Mouse (Mus musculus): ENCODE results near the gene AC170998.1. TPM values are rescaled to one million over a fixed set of nuclear protein-coding genes. Genes with fewer than 3 reads are reported as not detected.
A peak's percentile ranks its signal among the peaks of the same experiment; 100 is the strongest.

The AC170998.1 gene
- 0.80 and 1.1 TPM in 2 replicates for polyA plus RNA-seq (2015; fragmentation: Nextera tagmentation; extraction: Ambion mirVana)

DNA sequence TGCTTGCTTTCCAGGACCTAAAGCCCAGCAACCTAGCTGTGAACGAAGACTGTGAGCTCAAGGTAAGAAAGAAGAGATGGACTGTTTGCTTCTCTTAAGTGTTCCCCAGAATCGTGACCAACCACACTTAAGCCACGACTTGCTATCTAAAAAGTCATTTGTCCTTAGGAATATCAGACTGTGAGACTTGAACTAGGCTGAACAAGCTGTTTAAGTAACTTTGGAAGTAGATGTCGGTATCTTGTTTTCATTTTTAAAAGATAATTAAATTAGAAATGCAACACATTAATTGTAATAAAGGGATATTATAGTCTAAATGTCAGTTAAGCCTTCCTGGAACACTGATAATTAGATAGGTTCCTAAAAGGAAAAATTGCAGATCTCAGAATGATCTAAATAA is at the start of gene AC170998.1:
TSS of gene AC170998.1 (plus strand) at position 301 of the 400 bp plus-strand sequence.
- Histone ChIP-seq H3K4me2 (ENCODE audit: low read depth, low read length) (no peak within 1 kb of the TSS), H3K4me3 (ENCODE audit: low read depth, low read length) (no peak within 1 kb of the TSS), H3K9me3 (ENCODE audit: low read length) (no peaks in the 10 kb centered on the region), H3K36me3 (replicated peaks; ENCODE audit: insufficient read depth, low read length) (peaks cover 78% of the 10 kb centered on the region), H3K27ac (ENCODE audit: low read depth) (no peak within 1 kb of the TSS), H3K9ac (replicated peaks) (no peak within 1 kb of the TSS), H3K27me3 (ENCODE audit: insufficient read depth, low read length) (no peaks in the 10 kb centered on the region), H3K4me1 (ENCODE audit: insufficient read depth) (no peaks in the 10 kb centered on the region)
- DNase-seq = no peak
- TF ChIP-seq EP300 (IDR thresholded peaks at IDR 0.05; ENCODE audit: low read depth) (no peak), CTCF (IDR thresholded peaks at IDR 0.05; ENCODE audit: low read depth) (no peak)
- no peak for ATAC-seq
- 82% methylated on average over 4 of the region's 4 CpGs for WGBS (ENCODE audit: insufficient replicate concordance)

DNA sequence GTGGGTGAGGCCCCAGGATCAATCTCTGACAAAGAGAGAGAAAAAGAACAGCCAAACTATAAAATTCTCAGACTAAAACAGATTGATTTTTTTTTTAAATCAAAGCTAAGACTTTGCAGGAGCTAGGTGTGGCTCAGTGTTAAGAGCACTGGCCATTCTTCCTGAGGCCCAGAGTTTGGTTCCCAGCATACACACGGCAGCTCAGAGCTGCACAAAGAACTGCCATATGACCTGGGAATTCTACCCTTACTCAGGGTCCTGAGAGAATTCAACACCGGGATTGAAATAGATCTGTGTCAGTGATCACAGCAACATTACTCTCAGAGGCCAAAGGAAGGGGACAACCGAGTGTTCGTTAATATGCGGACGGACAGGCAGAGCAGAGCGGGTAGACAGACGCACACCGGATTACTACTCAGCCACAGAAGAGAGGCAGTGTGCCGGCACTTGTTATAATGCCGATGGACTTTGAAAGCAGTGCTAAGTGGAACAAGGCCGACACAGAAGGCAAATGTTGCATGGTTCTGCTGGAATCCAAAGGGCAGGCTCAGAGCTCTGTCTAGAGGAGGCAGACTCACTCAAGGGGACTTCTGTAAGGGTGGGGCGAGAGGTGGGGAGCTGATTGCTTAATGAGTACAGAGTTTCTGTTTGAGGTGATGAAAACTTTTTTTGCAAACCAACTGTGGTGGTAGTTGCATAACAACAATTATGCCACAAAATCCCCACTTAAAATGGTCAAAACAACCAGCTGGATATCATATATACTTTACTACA is 43.4 kb upstream of the AC170998.1 start:
- no peak overlapping the region for H3K9ac ChIP-seq (replicated peaks)
- peaks cover 13% of the 10 kb centered on the region; the same call in 1 of the 2 replicates for H3K4me1 ChIP-seq (ENCODE audit: insufficient read depth)
- peak; percentile 59 for DNase-seq
- no peaks in the 10 kb centered on the region for H3K9me3 ChIP-seq (ENCODE audit: low read length)
- ATAC-seq = peak; percentile 93
- no peak for TF ChIP-seq CTCF (IDR thresholded peaks at IDR 0.05; ENCODE audit: low read depth)
- peak; percentile 79 for TF ChIP-seq EP300 (IDR thresholded peaks at IDR 0.05; ENCODE audit: low read depth)
- H3K27ac ChIP-seq (ENCODE audit: low read depth) = peak overlapping the region; percentile 90
- H3K36me3 ChIP-seq (replicated peaks; ENCODE audit: insufficient read depth, low read length) = no peaks in the 10 kb centered on the region
- 49% methylated on average over 13 of the region's 13 CpGs for WGBS (ENCODE audit: insufficient replicate concordance)
- no peaks in the 10 kb centered on the region for H3K27me3 ChIP-seq (ENCODE audit: insufficient read depth, low read length)
- H3K4me3 ChIP-seq (ENCODE audit: low read depth, low read length) = no peak overlapping the region
- peak overlapping the region; percentile 39; the same call in 1 of the 2 replicates for H3K4me2 ChIP-seq (ENCODE audit: low read depth, low read length)

DNA sequence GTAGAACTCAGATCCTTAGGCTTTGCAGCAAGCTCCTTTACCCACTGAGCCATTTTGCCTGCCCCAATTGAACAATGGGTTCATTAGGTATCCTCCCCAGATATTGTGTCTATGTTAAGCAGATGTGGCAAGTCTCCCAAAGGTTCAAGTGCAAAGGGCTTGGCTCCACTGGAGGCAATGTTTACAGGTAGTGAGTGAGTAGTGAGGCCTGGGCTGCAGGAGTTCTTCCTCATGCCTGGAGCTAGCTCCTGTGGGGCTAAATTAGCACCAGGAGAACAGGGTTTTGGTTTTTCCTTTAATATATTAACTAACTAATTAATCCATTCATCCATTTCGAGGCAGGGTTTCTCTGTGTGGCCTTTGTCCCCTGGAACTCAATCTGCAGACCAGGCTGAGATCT is 42.3 kb upstream of the AC170998.1 start:
- no peak overlapping the region for H3K4me2 ChIP-seq (ENCODE audit: low read depth, low read length)
- H3K27ac ChIP-seq (ENCODE audit: low read depth) = peak overlapping the region; percentile 90
- no peak overlapping the region for H3K4me3 ChIP-seq (ENCODE audit: low read depth, low read length)
- no peak for TF ChIP-seq EP300 (IDR thresholded peaks at IDR 0.05; ENCODE audit: low read depth)
- no peak for TF ChIP-seq CTCF (IDR thresholded peaks at IDR 0.05; ENCODE audit: low read depth)
- DNase-seq = no peak
- no peak overlapping the region for H3K9ac ChIP-seq (replicated peaks)
- peaks cover 13% of the 10 kb centered on the region; the same call in 1 of the 2 replicates for H3K4me1 ChIP-seq (ENCODE audit: insufficient read depth)
- H3K9me3 ChIP-seq (ENCODE audit: low read length) = no peaks in the 10 kb centered on the region
- no peaks in the 10 kb centered on the region for H3K27me3 ChIP-seq (ENCODE audit: insufficient read depth, low read length)
- ATAC-seq = peak; percentile 56
- no peaks in the 10 kb centered on the region for H3K36me3 ChIP-seq (replicated peaks; ENCODE audit: insufficient read depth, low read length)
- WGBS (ENCODE audit: insufficient replicate concordance) = 22% methylated on average over 1 of the region's 1 CpGs

DNA sequence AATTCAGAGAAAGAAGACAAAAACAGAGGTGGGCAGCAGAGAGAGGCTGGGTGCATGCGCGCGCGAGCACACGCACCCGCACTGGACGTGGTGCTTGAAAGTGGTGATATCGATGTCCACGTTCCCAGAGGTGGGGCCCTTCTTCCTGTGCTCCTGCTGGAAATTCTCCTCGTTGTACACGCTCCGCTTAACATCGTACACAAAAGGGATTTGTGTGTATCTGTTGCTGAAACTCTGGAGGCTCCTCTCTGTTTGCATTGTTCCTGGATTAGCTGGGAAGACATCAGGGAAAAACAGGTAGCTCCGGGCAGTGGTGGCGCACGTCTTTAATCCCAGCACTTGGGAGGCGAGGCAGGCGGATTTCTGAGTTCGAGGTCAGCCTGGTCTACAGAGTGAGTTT is 41.3 kb upstream of the AC170998.1 start:
- Histone ChIP-seq H3K4me1 (ENCODE audit: insufficient read depth) (peaks cover 19% of the 10 kb centered on the region), H3K9me3 (ENCODE audit: low read length) (no peaks in the 10 kb centered on the region), H3K9ac (replicated peaks) (no peak overlapping the region), H3K4me3 (ENCODE audit: low read depth, low read length) (no peak overlapping the region), H3K4me2 (ENCODE audit: low read depth, low read length) (no peak overlapping the region), H3K36me3 (replicated peaks; ENCODE audit: insufficient read depth, low read length) (no peaks in the 10 kb centered on the region), H3K27ac (ENCODE audit: low read depth) (no peak overlapping the region), H3K27me3 (ENCODE audit: insufficient read depth, low read length) (no peaks in the 10 kb centered on the region)
- no peak for DNase-seq
- no peak for TF ChIP-seq CTCF (IDR thresholded peaks at IDR 0.05; ENCODE audit: low read depth)
- TF ChIP-seq EP300 (IDR thresholded peaks at IDR 0.05; ENCODE audit: low read depth) = no peak
- 82% methylated on average over 19 of the region's 19 CpGs for WGBS (ENCODE audit: insufficient replicate concordance)
- no peak for ATAC-seq

DNA sequence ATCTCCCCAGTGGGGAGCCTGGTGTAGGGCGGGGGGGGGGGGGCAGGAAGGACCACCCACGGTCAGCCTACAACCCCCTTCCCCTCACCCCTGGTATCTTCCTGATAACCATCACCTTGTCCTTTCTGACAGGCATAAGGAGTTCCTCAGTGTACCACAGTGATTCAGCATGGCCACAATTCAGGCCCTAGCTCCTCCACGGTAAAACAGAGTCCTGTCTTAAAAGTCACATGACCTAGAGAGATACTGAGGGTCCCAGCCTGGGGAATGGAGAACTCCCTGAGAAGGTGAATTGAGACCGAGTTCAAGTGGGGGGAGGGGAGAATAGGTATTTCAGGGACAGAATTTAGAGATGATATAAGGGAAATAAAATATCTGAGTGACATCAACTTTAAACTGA is 38.5 kb upstream of the AC170998.1 start:
- H3K9me3 ChIP-seq (ENCODE audit: low read length) = no peaks in the 10 kb centered on the region
- ATAC-seq (no peak), DNase-seq (no peak)
- no peak overlapping the region for H3K9ac ChIP-seq (replicated peaks)
- no peaks in the 10 kb centered on the region for H3K27me3 ChIP-seq (ENCODE audit: insufficient read depth, low read length)
- H3K4me1 ChIP-seq (ENCODE audit: insufficient read depth) = peaks cover 26% of the 10 kb centered on the region
- 25% methylated on average over 4 of the region's 4 CpGs for WGBS (ENCODE audit: insufficient replicate concordance)
- TF ChIP-seq EP300 (IDR thresholded peaks at IDR 0.05; ENCODE audit: low read depth) (no peak), CTCF (IDR thresholded peaks at IDR 0.05; ENCODE audit: low read depth) (no peak)
- no peak overlapping the region for H3K4me2 ChIP-seq (ENCODE audit: low read depth, low read length)
- no peaks in the 10 kb centered on the region for H3K36me3 ChIP-seq (replicated peaks; ENCODE audit: insufficient read depth, low read length)
- no peak overlapping the region for H3K4me3 ChIP-seq (ENCODE audit: low read depth, low read length)
- H3K27ac ChIP-seq (ENCODE audit: low read depth) = no peak overlapping the region

DNA sequence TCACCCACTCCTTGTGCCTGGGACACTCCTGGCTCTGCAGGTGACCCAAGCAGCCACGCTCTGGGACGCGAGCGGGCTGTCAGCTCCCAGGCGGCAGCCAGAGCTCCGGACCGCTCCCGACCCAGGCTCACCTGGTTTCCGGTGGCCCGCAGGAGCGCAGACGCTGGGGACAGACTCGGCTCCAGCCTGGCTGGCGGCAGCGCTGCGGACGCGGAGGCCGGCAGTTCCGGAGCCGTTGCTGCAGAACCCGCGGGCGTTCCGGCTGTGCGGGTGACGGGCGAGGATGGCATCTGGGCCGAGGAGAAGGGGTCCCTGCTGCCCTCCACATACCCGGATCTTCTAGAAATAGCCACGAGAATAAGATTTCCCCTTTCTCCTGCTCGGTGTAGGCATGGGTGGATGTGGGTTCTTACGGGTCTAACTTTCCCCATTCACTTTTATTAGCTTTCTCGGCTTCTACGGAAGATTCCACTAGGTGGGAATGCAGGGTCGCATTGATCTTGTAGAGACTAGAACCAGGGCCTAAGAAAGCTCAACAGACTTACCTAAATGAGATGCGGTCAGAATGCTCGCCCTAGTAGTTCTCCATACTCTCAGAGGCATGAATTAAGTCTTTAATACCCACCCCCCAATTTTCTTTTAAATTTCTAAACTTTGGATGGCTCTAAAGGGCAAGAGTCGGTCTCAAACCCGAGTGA is 36.1 kb upstream of the AC170998.1 start, which contains the start of gene Slc26a8:
TSS of gene Slc26a8 (minus strand) at position 648 of the 698 bp plus-strand sequence.
- H3K27ac ChIP-seq (ENCODE audit: low read depth) = peak within 1 kb of the TSS; percentile 90
- peak within 1 kb of the TSS; percentile 83 for H3K4me2 ChIP-seq (ENCODE audit: low read depth, low read length)
- H3K27me3 ChIP-seq (ENCODE audit: insufficient read depth, low read length) = no peaks in the 10 kb centered on the region
- 6% methylated on average over 40 of the region's 40 CpGs for WGBS (ENCODE audit: insufficient replicate concordance)
- H3K4me1 ChIP-seq (ENCODE audit: insufficient read depth) = peaks cover 25% of the 10 kb centered on the region
- peaks cover 3% of the 10 kb centered on the region; the same call in 1 of the 2 replicates for H3K36me3 ChIP-seq (replicated peaks; ENCODE audit: insufficient read depth, low read length)
- H3K9me3 ChIP-seq (ENCODE audit: low read length) = no peaks in the 10 kb centered on the region
- H3K9ac ChIP-seq (replicated peaks) = peak within 1 kb of the TSS; percentile 78
- peak within 1 kb of the TSS; percentile 88 for H3K4me3 ChIP-seq (ENCODE audit: low read depth, low read length)
- DNase-seq (peak; percentile 60), ATAC-seq (no peak)
- TF ChIP-seq EP300 (IDR thresholded peaks at IDR 0.05; ENCODE audit: low read depth) (no peak), CTCF (IDR thresholded peaks at IDR 0.05; ENCODE audit: low read depth) (no peak)
